Mouse (Mus musculus) hindbrain, embryonic 11.5 days (tissue): ENCODE results near the gene Noc4l. TPM values are rescaled to one million over a fixed set of nuclear protein-coding genes. Genes with fewer than 3 reads are reported as not detected.

ENCODE experiments used
- ATAC-seq: fragments of 200-750 bp; cut with Nextera tagmentation; 2 replicates; pipeline ENCODE4 v1.8.0; 2017; ENCODE audit warnings: mild to moderate bottlenecking, moderate TSS enrichment, moderate library complexity; ENCODE audit not compliant: low FRiP score
- DNase-seq: peaks from one replicate; pipeline ENCODE4 v3.0.0-alpha.2; 2015; ENCODE audit warnings: low spot score
- H3K27ac ChIP-seq: fragments of 300-500 bp; sonication (generic); 2 replicates; pipeline ENCODE4 v1.5.1; 2014; ENCODE audit warnings: mild to moderate bottlenecking, low read depth, low read length
- H3K27me3 ChIP-seq: fragments of 300-500 bp; sonication (generic); 2 replicates; pipeline ENCODE4 v1.6.1; 2014; ENCODE audit warnings: mild to moderate bottlenecking, low read length, moderate library complexity, mixed read lengths; ENCODE audit not compliant: control insufficient read depth, insufficient read depth
- H3K36me3 ChIP-seq: fragments of 300-500 bp; sonication (generic); 2 replicates; pipeline ENCODE4 v1.6.1; 2014; ENCODE audit warnings: mild to moderate bottlenecking, low read length, moderate library complexity, mixed read lengths; ENCODE audit not compliant: control insufficient read depth, insufficient read depth
- H3K4me1 ChIP-seq: fragments of 300-500 bp; sonication (generic); replicated peaks from 2 replicates; pipeline ENCODE4 v1.6.1; 2014; ENCODE audit warnings: low read length, mixed read lengths; ENCODE audit not compliant: control insufficient read depth, insufficient read depth
- H3K4me2 ChIP-seq: fragments of 300-500 bp; sonication (generic); replicated peaks from 2 replicates; pipeline ENCODE4 v1.6.1; 2014; ENCODE audit warnings: mild to moderate bottlenecking, low read depth, low read length
- H3K4me3 ChIP-seq: fragments of 300-500 bp; sonication (generic); 2 replicates; pipeline ENCODE4 v1.5.1; 2014; ENCODE audit warnings: low read depth, low read length
- H3K9ac ChIP-seq: fragments of 300-500 bp; sonication (generic); 2 replicates; pipeline ENCODE4 v1.6.1; 2014; ENCODE audit warnings: low read depth, low read length
- H3K9me3 ChIP-seq: fragments of 300-500 bp; sonication (generic); 2 replicates; pipeline ENCODE4 v1.6.1; 2016; ENCODE audit warnings: low read length; ENCODE audit not compliant: control insufficient read depth
- WGBS: fragments of 180-500 bp; shearing (Covaris S2); extraction: QIAGEN DNeasy Blood & Tissue Kit; methylation state at CpG from one replicate; pipeline ENCODE4 v1.1.7; 2014; 5-methylcytosine and 5-hydroxymethylcytosine counted together
- polyA plus RNA-seq: library from polyadenylated mRNA; unstranded; fragments of >200 nt; fragmentation: Nextera tagmentation; extraction: Ambion mirVana; gene quantifications from 2 replicates; pipeline ENCODE4 v1.2.1, GENCODE M21; 2014

Gene Noc4l
- polyA plus RNA-seq, 1 experiment from 2014 or later = 48.2 TPM

- DNase-seq (no peak), ATAC-seq (no peak)
- Histone ChIP-seq H3K4me2 (no peak overlapping the region), H3K9me3 (no peaks in the 10 kb centered on the region), H3K27me3 (no peaks in the 10 kb centered on the region), H3K4me3 (no peak overlapping the region), H3K27ac (no peak overlapping the region), H3K9ac (no peak overlapping the region), H3K36me3 (no peaks in the 10 kb centered on the region), H3K4me1 (no peaks in the 10 kb centered on the region)
- 91% methylated on average over 2 of the region's 2 CpGs for WGBS
Measured at GRCm38 (mm10) chr5:110604311-110604710, 48.9 kb downstream of the Noc4l start.

- Histone ChIP-seq H3K9ac (no peak overlapping the region), H3K9me3 (no peaks in the 10 kb centered on the region), H3K4me1 (no peaks in the 10 kb centered on the region), H3K4me2 (no peak overlapping the region), H3K4me3 (no peak overlapping the region), H3K36me3 (no peaks in the 10 kb centered on the region), H3K27ac (no peak overlapping the region), H3K27me3 (no peaks in the 10 kb centered on the region)
- DNase-seq = no peak
- no peak for ATAC-seq
- WGBS = 86% methylated on average over 7 of the region's 7 CpGs
Measured at GRCm38 (mm10) chr5:110603016-110603685, 50.1 kb downstream of the Noc4l start.

Other genes with a start within 250 kb of the Noc4l start
- gene Fbrsl1, start 204.9 kb downstream of the Noc4l start, polyA plus RNA-seq = 15.8 and 17.5 TPM in 2 replicates
- 4.3 and 4.6 TPM in 2 replicates for gene Galnt9, start 109.1 kb downstream of the Noc4l start, polyA plus RNA-seq
- 26.0 and 30.3 TPM in 2 replicates for gene Ddx51, start within 50 bp of the Noc4l start, polyA plus RNA-seq
- gene Ep400, start 117.3 kb upstream of the Noc4l start, polyA plus RNA-seq = 42.1 and 49.7 TPM in 2 replicates
- gene Pus1, start 127.2 kb upstream of the Noc4l start, polyA plus RNA-seq = 15.5 and 17.3 TPM in 2 replicates
- gene Ulk1, start 156.7 kb upstream of the Noc4l start, polyA plus RNA-seq = 31.7 and 36.1 TPM in 2 replicates
- gene Hscb, start 186.4 kb upstream of the Noc4l start, polyA plus RNA-seq = 15.7 and 24.3 TPM in 2 replicates
- 24.3 and 26.1 TPM in 2 replicates for gene Chek2, start 186.6 kb upstream of the Noc4l start, polyA plus RNA-seq
- gene Ttc28, start 226.4 kb upstream of the Noc4l start, polyA plus RNA-seq = 14.0 and 15.6 TPM in 2 replicates